Mouse (Mus musculus) Patski (cell line): ENCODE data around the gene Ncmap. TPM values are rescaled to one million over a fixed set of nuclear protein-coding genes. Genes with fewer than 3 reads are reported as not detected.

ENCODE experiments used
- ATAC-seq: fragments of 100-300 bp; one replicate; pipeline ENCODE4 v1.8.0; 2021
- CTCF ChIA-PET: fragments of 350-600 bp; sonication (Branson Sonifier 250); formaldehyde crosslinking; loops from one replicate; lab custom pipeline; 2022; ENCODE audit warnings: inconsistent platforms; lab: Charles Lee
- POLR2A ChIA-PET: fragments of 350-600 bp; sonication (Branson Sonifier 250); formaldehyde crosslinking; loops from one replicate; lab custom pipeline; 2022; ENCODE audit warnings: antibody characterized with exemption, inconsistent platforms; lab: Charles Lee
- DNase-seq: peaks from one replicate; pipeline ENCODE4 v3.0.0-alpha.2; 2011; ENCODE audit warnings: low read depth, low spot score
- H3K27me3 ChIP-seq: fragments of 371-371 bp; one replicate; pipeline ENCODE4 v1.5.1; 2021
- CTCF ChIP-seq: fragments of 100-300 bp; IDR thresholded peaks from one replicate; pipeline ENCODE4 v1.5.1; 2021
- in situ Hi-C: fragments of 300-500 bp; cut with MboI; formaldehyde crosslinking; loops from 3 replicates; pipeline ENCODE4 v1.11.1; 2018; ENCODE audit warnings: low pct_unique_long_range_greater_than_20kb, mixed read lengths
- polyA plus RNA-seq: library from polyadenylated mRNA; unstranded; gene quantifications from one replicate; pipeline ENCODE4 v1.2.3, GENCODE M21; 2021

Gene Ncmap
- not detected for polyA plus RNA-seq

GRCm38 (mm10) chr4:135397991-135398390 is at the start of gene Ncmap:
Gene Ncmap, minus strand, starts transcription at chr4:135398227.
- no peak for ATAC-seq
- CTCF ChIA-PET = interaction anchor here (1.3 kb wide), 1 partner anchor 15 kb away, joined by 5 read pairs; no protein-coding TSS in a partner anchor
- in situ Hi-C loops = no loop called here

GRCm38 (mm10) chr4:135442473-135442872 is 44.4 kb upstream of the Ncmap start:
- in situ Hi-C loops = no loop called here
- POLR2A ChIA-PET = interaction anchor here (0.7 kb wide), 1 partner anchor 276 kb away, joined by 3 read pairs; no protein-coding TSS in a partner anchor
- CTCF ChIA-PET = no interaction called here
- no peaks in the 10 kb centered on the region for H3K27me3 ChIP-seq
- DNase-seq = no peak
- no peak for TF ChIP-seq CTCF
- ATAC-seq = no peak

More at GRCm38 (mm10) chr4:135397991-135398390, at the start of gene Ncmap:
- POLR2A ChIA-PET = no interaction called here
- no peak for TF ChIP-seq CTCF
- H3K27me3 ChIP-seq = no peaks in the 10 kb centered on the region
- no peak for DNase-seq

GRCm38 (mm10) chr4:135439904-135440522 is 42.0 kb upstream of the Ncmap start:
- ChIA-PET CTCF (interaction anchor here (1.2 to 1.5 kb wide), 2 partner anchors 29 to 54 kb away, joined by 3 read pairs; partner anchors contain the start of gene Stpg1), POLR2A (no interaction called here)
- in situ Hi-C loops = no loop called here
- ATAC-seq (no peak), DNase-seq (no peak)
- no peaks in the 10 kb centered on the region for H3K27me3 ChIP-seq
- peak; percentile 59 for TF ChIP-seq CTCF

GRCm38 (mm10) chr4:135439188-135439647 is 41.2 kb upstream of the Ncmap start:
- DNase-seq (no peak), ATAC-seq (no peak)
- TF ChIP-seq CTCF = no peak
- no peaks in the 10 kb centered on the region for H3K27me3 ChIP-seq
- POLR2A ChIA-PET = no interaction called here
- in situ Hi-C loops = no loop called here
- CTCF ChIA-PET = interaction anchor here (1.2 to 1.5 kb wide), 2 partner anchors 28 to 55 kb away, joined by 3 read pairs; partner anchors contain the start of gene Stpg1

GRCm38 (mm10) chr4:135437924-135438323 is 39.9 kb upstream of the Ncmap start:
- H3K27me3 ChIP-seq = no peaks in the 10 kb centered on the region
- ChIA-PET CTCF (interaction anchor here (0.8 to 1.0 kb wide), 2 partner anchors 45 to 56 kb away, joined by 3 read pairs; no protein-coding TSS in a partner anchor), POLR2A (no interaction called here)
- ATAC-seq = no peak
- TF ChIP-seq CTCF = no peak
- in situ Hi-C loops = no loop called here
- DNase-seq = no peak

GRCm38 (mm10) chr4:135436291-135436690 is 38.3 kb upstream of the Ncmap start:
- in situ Hi-C loops = no loop called here
- ChIA-PET CTCF (no interaction called here), POLR2A (no interaction called here)
- no peak for TF ChIP-seq CTCF
- H3K27me3 ChIP-seq = no peaks in the 10 kb centered on the region
- no peak for DNase-seq
- no peak for ATAC-seq

GRCm38 (mm10) chr4:135434395-135434789 is 36.4 kb upstream of the Ncmap start:
- in situ Hi-C loops = no loop called here
- TF ChIP-seq CTCF = no peak
- POLR2A ChIA-PET = interaction anchor here (0.7 kb wide), 1 partner anchor 52 kb away, joined by 3 read pairs; no protein-coding TSS in a partner anchor
- CTCF ChIA-PET = interaction anchor here (1.6 kb wide), 1 partner anchor 23 kb away, joined by 5 read pairs; no protein-coding TSS in a partner anchor
- ATAC-seq (no peak), DNase-seq (no peak)
- H3K27me3 ChIP-seq = no peaks in the 10 kb centered on the region

GRCm38 (mm10) chr4:135433443-135434394 is 35.7 kb upstream of the Ncmap start, which contains the start of gene Rcan3:
Gene Rcan3, minus strand, starts transcription at chr4:135433853.
- DNase-seq (peak; percentile 27), ATAC-seq (peak; percentile 57)
- H3K27me3 ChIP-seq = no peaks in the 10 kb centered on the region
- in situ Hi-C loops = no loop called here
- POLR2A ChIA-PET = interaction anchor here (0.6 to 0.9 kb wide), 4 partner anchors 53 to 121 kb away, joined by 3 to 12 read pairs (median 3); partner anchors contain the start of gene Stpg1
- CTCF ChIA-PET = interaction anchor here (0.8 to 1.6 kb wide), 3 partner anchors 10 to 75 kb away, joined by 3 to 5 read pairs (median 4); no protein-coding TSS in a partner anchor
- no peak for TF ChIP-seq CTCF

GRCm38 (mm10) chr4:135433086-135433442 is 35.0 kb upstream of the Ncmap start:
- TF ChIP-seq CTCF = no peak
- ATAC-seq (no peak), DNase-seq (no peak)
- in situ Hi-C loops = no loop called here
- POLR2A ChIA-PET = interaction anchor here (0.7 to 0.9 kb wide), 2 partner anchors 61 to 120 kb away, joined by 3 to 12 read pairs; partner anchors contain the start of gene Stpg1
- CTCF ChIA-PET = interaction anchor here (0.8 to 1.3 kb wide), 2 partner anchors 9 to 75 kb away, joined by 3 to 4 read pairs; no protein-coding TSS in a partner anchor
- no peaks in the 10 kb centered on the region for H3K27me3 ChIP-seq
